Mouse (Mus musculus) neural tube, embryonic 13.5 days (tissue): ENCODE data around the gene Dcaf5. TPM values are rescaled to one million over a fixed set of nuclear protein-coding genes. Genes with fewer than 3 reads are reported as not detected.

Experiments used
- ATAC-seq: fragments of 200-750 bp; cut with Nextera tagmentation; 2 replicates; pipeline ENCODE4 v1.8.0; 2017; ENCODE audit warnings: low read depth, mild to moderate bottlenecking, moderate TSS enrichment, moderate library complexity
- H3K27ac ChIP-seq: fragments of 300-500 bp; sonication (generic); replicated peaks from 2 replicates; pipeline ENCODE4 v1.5.1; 2015; ENCODE audit warnings: moderate library complexity, mild to moderate bottlenecking, inconsistent platforms
- H3K27me3 ChIP-seq: fragments of 300-500 bp; sonication (generic); 2 replicates; pipeline ENCODE4 v1.6.1; 2015; ENCODE audit warnings: mild to moderate bottlenecking, inconsistent platforms
- H3K36me3 ChIP-seq: fragments of 300-500 bp; sonication (generic); 2 replicates; pipeline ENCODE4 v1.6.1; 2015; ENCODE audit warnings: mild to moderate bottlenecking, inconsistent platforms
- H3K4me1 ChIP-seq: fragments of 300-500 bp; sonication (generic); replicated peaks from 2 replicates; pipeline ENCODE4 v1.6.1; 2015; ENCODE audit warnings: inconsistent platforms
- H3K4me2 ChIP-seq: fragments of 300-500 bp; sonication (generic); 2 replicates; pipeline ENCODE4 v1.6.1; 2015; ENCODE audit warnings: inconsistent platforms, mild to moderate bottlenecking, moderate library complexity
- H3K4me3 ChIP-seq: fragments of 300-500 bp; sonication (generic); 2 replicates; pipeline ENCODE4 v1.5.1; 2015; ENCODE audit warnings: mild to moderate bottlenecking, inconsistent platforms
- H3K9ac ChIP-seq: fragments of 300-500 bp; sonication (generic); 2 replicates; pipeline ENCODE4 v1.6.1; 2015; ENCODE audit warnings: moderate library complexity, mild to moderate bottlenecking, inconsistent platforms
- H3K9me3 ChIP-seq: fragments of 300-500 bp; sonication (generic); 2 replicates; pipeline ENCODE4 v1.6.1; 2016; ENCODE audit warnings: inconsistent platforms
- WGBS: fragments of 180-500 bp; shearing (Covaris S2); methylation state at CpG from one replicate; pipeline ENCODE4 v1.1.7; 2015; 5-methylcytosine and 5-hydroxymethylcytosine counted together
- polyA plus RNA-seq: library from polyadenylated mRNA; unstranded; fragments of >200 nt; fragmentation: Nextera tagmentation; extraction: Ambion mirVana; gene quantifications from 2 replicates; pipeline ENCODE4 v1.2.1, GENCODE M21; 2015

Gene Dcaf5
- polyA plus RNA-seq, 1 experiment from 2014 or later, result 24.2 TPM

GRCm38 (mm10) chr12:80375721-80376120 is 60.7 kb downstream of the Dcaf5 start:
- Histone ChIP-seq H3K27me3 (no peaks in the 10 kb centered on the region), H3K4me3 (no peak overlapping the region), H3K9ac (no peak overlapping the region), H3K4me2 (no peak overlapping the region), H3K9me3 (no peaks in the 10 kb centered on the region), H3K36me3 (peaks cover 56% of the 10 kb centered on the region), H3K27ac (no peak overlapping the region), H3K4me1 (peaks cover 17% of the 10 kb centered on the region)
- no peak for ATAC-seq
- WGBS, result 92% methylated on average over 4 of the region's 4 CpGs

- WGBS, result 92% methylated on average over 2 of the region's 2 CpGs
- Histone ChIP-seq H3K4me1 (peaks cover 7% of the 10 kb centered on the region), H3K4me3 (no peak overlapping the region), H3K27me3 (no peaks in the 10 kb centered on the region), H3K36me3 (peaks cover 57% of the 10 kb centered on the region), H3K27ac (no peak overlapping the region), H3K4me2 (no peak overlapping the region), H3K9ac (no peak overlapping the region), H3K9me3 (no peaks in the 10 kb centered on the region)
- no peak for ATAC-seq
Measured at GRCm38 (mm10) chr12:80374736-80375135, 61.7 kb downstream of the Dcaf5 start.

DNA sequence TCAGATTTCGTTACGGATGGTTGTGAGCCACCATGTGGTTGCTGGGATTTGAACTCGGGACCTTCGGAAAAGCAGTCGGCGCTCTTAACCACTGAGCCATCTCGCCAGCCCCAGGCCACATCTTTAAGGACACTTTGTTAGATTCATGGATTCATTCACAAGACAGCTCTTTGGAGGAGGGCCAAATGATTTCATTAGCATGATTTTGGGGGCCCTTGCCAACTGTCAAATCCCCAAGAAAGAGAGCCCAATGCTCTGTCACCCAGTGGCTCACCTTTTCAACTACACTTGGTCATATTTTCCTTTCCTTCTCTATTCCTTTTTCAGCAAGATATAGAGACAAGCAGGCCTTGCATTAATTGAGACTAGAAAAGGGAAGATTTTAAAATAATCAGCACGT is 63.5 kb downstream of the Dcaf5 start:
- Histone ChIP-seq H3K36me3 (peaks cover 59% of the 10 kb centered on the region), H3K4me1 (peaks cover 3% of the 10 kb centered on the region; the same call in 1 of the 2 replicates), H3K9me3 (no peaks in the 10 kb centered on the region), H3K4me3 (no peak overlapping the region), H3K4me2 (no peak overlapping the region), H3K9ac (no peak overlapping the region), H3K27me3 (no peaks in the 10 kb centered on the region), H3K27ac (no peak overlapping the region)
- 85% methylated on average over 8 of the region's 8 CpGs for WGBS
- no peak for ATAC-seq

DNA sequence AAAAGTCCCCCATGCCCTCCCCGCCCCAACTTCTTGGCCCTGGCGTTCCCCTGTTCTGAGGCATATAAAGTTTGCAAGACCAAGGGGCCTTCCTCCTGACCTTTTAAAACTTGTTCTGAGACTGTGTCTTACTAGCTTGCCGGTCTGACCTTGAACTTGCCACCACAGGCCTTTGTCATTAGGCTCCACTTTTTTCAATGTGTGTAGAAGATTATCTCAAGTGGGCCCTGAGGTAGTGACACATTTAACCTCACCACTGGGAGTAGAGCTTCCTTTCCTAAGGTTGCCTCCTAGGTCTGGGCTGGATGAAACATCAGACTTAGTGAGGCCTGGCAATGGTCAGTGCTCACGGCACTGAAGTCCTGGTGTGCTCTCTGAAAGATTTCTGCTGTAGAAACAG is 69.2 kb downstream of the Dcaf5 start:
- Histone ChIP-seq H3K4me3 (no peak overlapping the region), H3K9ac (no peak overlapping the region), H3K36me3 (peaks cover 36% of the 10 kb centered on the region), H3K27me3 (no peaks in the 10 kb centered on the region), H3K4me2 (no peak overlapping the region), H3K4me1 (peaks cover 32% of the 10 kb centered on the region), H3K27ac (no peak overlapping the region), H3K9me3 (no peaks in the 10 kb centered on the region)
- 83% methylated on average over 4 of the region's 4 CpGs for WGBS
- ATAC-seq, result no peak

- Histone ChIP-seq H3K27ac (peak overlapping the region; percentile 50; the same call in 1 of the 2 replicates), H3K9ac (no peak overlapping the region), H3K36me3 (peaks cover 33% of the 10 kb centered on the region), H3K4me2 (no peak overlapping the region), H3K9me3 (no peaks in the 10 kb centered on the region), H3K4me3 (no peak overlapping the region), H3K4me1 (peaks cover 32% of the 10 kb centered on the region), H3K27me3 (no peaks in the 10 kb centered on the region)
- WGBS, result 45% methylated on average over 3 of the region's 3 CpGs
- ATAC-seq, result peak; percentile 50
Measured at GRCm38 (mm10) chr12:80366004-80366480, 70.4 kb downstream of the Dcaf5 start.

GRCm38 (mm10) chr12:80365345-80365744 is 71.1 kb downstream of the Dcaf5 start:
- H3K9me3 ChIP-seq, result no peaks in the 10 kb centered on the region
- no peak overlapping the region for H3K4me2 ChIP-seq
- no peak overlapping the region for H3K9ac ChIP-seq
- H3K4me3 ChIP-seq, result no peak overlapping the region
- H3K4me1 ChIP-seq, result peaks cover 32% of the 10 kb centered on the region
- WGBS, result 91% methylated on average over 3 of the region's 3 CpGs
- no peaks in the 10 kb centered on the region for H3K27me3 ChIP-seq
- no peak for ATAC-seq
- peaks cover 29% of the 10 kb centered on the region for H3K36me3 ChIP-seq
- H3K27ac ChIP-seq, result 0 out of 2 replicates have a peak overlapping the region, but pooled peaks have one; percentile 42

- Histone ChIP-seq H3K27ac (no peak overlapping the region), H3K4me1 (peaks cover 16% of the 10 kb centered on the region), H3K4me2 (no peak overlapping the region), H3K36me3 (peaks cover 21% of the 10 kb centered on the region), H3K27me3 (no peaks in the 10 kb centered on the region), H3K9me3 (no peaks in the 10 kb centered on the region), H3K4me3 (no peak overlapping the region), H3K9ac (no peak overlapping the region)
- no peak for ATAC-seq
- WGBS, result 80% methylated on average over 1 of the region's 1 CpGs
Measured at GRCm38 (mm10) chr12:80361655-80362054, 74.7 kb downstream of the Dcaf5 start.

- no peak for ATAC-seq
- Histone ChIP-seq H3K9me3 (no peaks in the 10 kb centered on the region), H3K9ac (no peak overlapping the region), H3K4me3 (no peak overlapping the region), H3K4me1 (peaks cover 3% of the 10 kb centered on the region), H3K36me3 (peaks cover 28% of the 10 kb centered on the region), H3K4me2 (no peak overlapping the region), H3K27me3 (no peaks in the 10 kb centered on the region), H3K27ac (no peak overlapping the region)
- WGBS, result 68% methylated on average over 5 of the region's 5 CpGs
Measured at GRCm38 (mm10) chr12:80360321-80360720, 76.1 kb downstream of the Dcaf5 start.

GRCm38 (mm10) chr12:80344777-80345231 is 91.6 kb downstream of the Dcaf5 start:
- Histone ChIP-seq H3K9ac (no peak overlapping the region), H3K27me3 (no peaks in the 10 kb centered on the region), H3K4me1 (peaks cover 18% of the 10 kb centered on the region), H3K9me3 (no peaks in the 10 kb centered on the region), H3K36me3 (peaks cover 42% of the 10 kb centered on the region), H3K27ac (peak overlapping the region; percentile 69), H3K4me2 (no peak overlapping the region), H3K4me3 (no peak overlapping the region)
- peak; percentile 47; the same call in 1 of the 2 replicates for ATAC-seq
- WGBS, result 59% methylated on average over 6 of the region's 6 CpGs

GRCm38 (mm10) chr12:80340936-80341335 is 95.5 kb downstream of the Dcaf5 start:
- Histone ChIP-seq H3K9me3 (no peaks in the 10 kb centered on the region), H3K4me3 (no peak overlapping the region), H3K4me2 (no peak overlapping the region), H3K36me3 (peaks cover 64% of the 10 kb centered on the region), H3K4me1 (peaks cover 22% of the 10 kb centered on the region), H3K27me3 (no peaks in the 10 kb centered on the region), H3K27ac (no peak overlapping the region), H3K9ac (no peak overlapping the region)
- 94% methylated on average over 2 of the region's 2 CpGs for WGBS
- no peak for ATAC-seq

GRCm38 (mm10) chr12:80334162-80334561 is 102.2 kb downstream of the Dcaf5 start:
- Histone ChIP-seq H3K4me2 (no peak overlapping the region), H3K9me3 (no peaks in the 10 kb centered on the region), H3K27ac (no peak overlapping the region), H3K4me3 (no peak overlapping the region), H3K4me1 (0 out of 2 replicates have a peak, but pooled peaks cover 20% of the 10 kb centered on the region), H3K36me3 (peaks cover 36% of the 10 kb centered on the region), H3K9ac (no peak overlapping the region), H3K27me3 (no peaks in the 10 kb centered on the region)
- ATAC-seq, result no peak
- WGBS, result 76% methylated on average over 4 of the region's 4 CpGs

DNA sequence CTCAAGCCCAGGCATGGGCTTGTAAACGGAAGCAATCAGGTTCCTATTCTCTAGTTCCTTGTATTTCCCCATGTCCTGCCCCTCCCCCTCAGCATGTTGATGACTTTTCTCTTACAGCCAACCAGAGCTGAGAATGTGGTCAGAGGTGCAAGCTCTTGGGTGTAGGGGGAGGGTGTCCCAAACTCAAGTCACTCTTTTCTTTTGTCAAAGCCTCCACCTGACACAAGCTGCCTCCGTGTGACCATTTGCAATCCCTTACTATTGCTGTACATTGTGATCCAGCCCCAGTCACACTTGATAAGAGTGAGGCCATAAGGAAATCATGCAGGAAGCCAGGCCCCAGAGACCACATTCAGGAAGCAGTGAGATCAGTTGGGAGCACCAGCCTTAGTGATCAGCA is 104.8 kb downstream of the Dcaf5 start:
- Histone ChIP-seq H3K27me3 (no peaks in the 10 kb centered on the region), H3K4me2 (no peak overlapping the region), H3K4me1 (0 out of 2 replicates have a peak, but pooled peaks cover 20% of the 10 kb centered on the region), H3K9ac (no peak overlapping the region), H3K27ac (no peak overlapping the region), H3K9me3 (no peaks in the 10 kb centered on the region), H3K4me3 (no peak overlapping the region), H3K36me3 (peaks cover 11% of the 10 kb centered on the region)
- no peak for ATAC-seq
- 25% methylated on average over 2 of the region's 2 CpGs for WGBS

DNA sequence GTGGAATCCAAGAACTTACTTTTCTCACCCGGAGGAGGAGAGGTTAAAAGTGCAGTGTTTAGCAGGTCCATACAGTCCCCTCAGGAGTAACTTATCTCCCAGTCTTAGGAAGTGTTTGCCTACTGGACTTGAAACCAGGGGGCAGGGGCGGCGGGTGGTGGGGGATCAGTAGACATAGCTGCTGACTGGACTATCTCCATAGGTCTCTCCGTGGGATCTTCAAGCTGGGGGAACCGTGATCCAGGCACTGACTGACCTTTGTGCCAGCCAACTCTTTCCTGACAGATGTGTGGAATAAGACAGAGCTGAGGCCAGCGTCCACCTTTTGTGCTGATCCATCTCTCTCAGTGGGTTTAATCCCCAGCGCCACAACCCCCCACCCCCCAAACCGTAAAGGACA is 105.6 kb downstream of the Dcaf5 start:
- H3K36me3 ChIP-seq, result peaks cover 6% of the 10 kb centered on the region
- H3K27me3 ChIP-seq, result no peaks in the 10 kb centered on the region
- H3K9ac ChIP-seq, result no peak overlapping the region
- H3K4me1 ChIP-seq, result 0 out of 2 replicates have a peak, but pooled peaks cover 15% of the 10 kb centered on the region
- H3K27ac ChIP-seq, result no peak overlapping the region
- H3K9me3 ChIP-seq, result no peaks in the 10 kb centered on the region
- 91% methylated on average over 8 of the region's 8 CpGs for WGBS
- H3K4me2 ChIP-seq, result no peak overlapping the region
- no peak overlapping the region for H3K4me3 ChIP-seq
- no peak for ATAC-seq
